Mouse (Mus musculus) testis, postnatal 14 days (tissue): Measurements from ENCODE around the gene Lpo.
"Not testable (repeated sequence)": the region's sequence is repeated elsewhere in the genome, so short reads cannot be mapped to it uniquely, and the experiment has no call there.

ENCODE experiments used
- DNase-seq: peaks from one replicate; pipeline ENCODE4 v3.0.0; 2021; ENCODE audit warnings: low spot score

Gene Lpo

DNA sequence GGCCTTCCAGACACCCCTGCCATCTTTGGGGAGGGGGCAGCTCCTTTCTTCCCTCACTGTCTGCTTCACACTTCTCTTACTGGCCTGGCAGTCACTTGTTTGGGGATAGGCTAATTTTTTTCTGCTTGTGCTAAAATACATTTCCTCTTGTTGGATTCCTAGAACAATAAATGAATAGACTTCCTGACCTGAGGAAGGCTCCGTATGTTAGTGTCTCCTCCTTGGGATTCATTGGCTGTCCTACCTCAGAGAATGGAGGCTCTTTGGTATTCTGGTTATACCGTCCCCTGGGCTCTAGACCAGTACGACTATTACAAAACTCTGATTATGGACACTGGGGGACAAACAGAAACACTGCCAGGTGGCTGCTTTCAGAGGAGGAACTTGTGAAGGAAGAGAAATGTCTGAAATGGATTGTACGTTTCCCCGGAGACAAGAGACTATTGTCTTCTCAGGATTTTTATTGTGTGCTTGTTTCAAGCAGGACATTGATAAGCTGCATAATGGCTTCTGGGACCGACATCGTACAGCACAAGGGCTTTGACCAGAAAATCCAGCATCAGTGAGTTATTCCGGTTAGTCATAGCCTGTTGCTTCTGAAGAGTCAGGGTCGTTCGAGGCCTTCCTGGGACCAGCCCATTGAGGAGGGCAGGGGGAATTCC lies at the start of gene Lpo:
Lpo (minus strand) TSS at position 51 of the 662 bp plus-strand sequence.
- no peak for DNase-seq

- DNase-seq, result no peak
These were observed 47.3 kb upstream of the Lpo start, which contains the start of gene Epx for GRCm38 (mm10) chr11:87875436-87875835. Gene Epx (minus strand): TSS chr11:87875536.

DNA sequence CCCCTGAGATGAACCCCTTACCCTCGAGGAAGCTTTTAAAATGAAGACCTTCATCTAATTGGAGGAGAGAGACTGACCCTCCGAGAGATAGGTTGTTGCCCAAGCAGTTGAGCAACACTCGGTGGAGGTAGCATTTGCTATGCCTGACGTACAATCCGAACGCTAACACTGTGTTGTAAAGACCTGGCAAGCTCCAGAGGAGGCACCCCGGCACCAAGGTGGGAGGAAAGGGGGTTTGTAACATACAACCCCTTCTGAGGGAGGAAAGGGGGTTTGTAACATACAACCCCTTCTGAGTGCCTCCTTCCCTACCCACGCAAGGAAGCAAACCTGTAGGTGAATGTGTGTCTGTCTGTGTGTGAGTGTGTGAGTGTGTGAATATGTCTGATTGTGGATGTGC lies 43.7 kb upstream of the Lpo start:
- DNase-seq, result no peak

DNA sequence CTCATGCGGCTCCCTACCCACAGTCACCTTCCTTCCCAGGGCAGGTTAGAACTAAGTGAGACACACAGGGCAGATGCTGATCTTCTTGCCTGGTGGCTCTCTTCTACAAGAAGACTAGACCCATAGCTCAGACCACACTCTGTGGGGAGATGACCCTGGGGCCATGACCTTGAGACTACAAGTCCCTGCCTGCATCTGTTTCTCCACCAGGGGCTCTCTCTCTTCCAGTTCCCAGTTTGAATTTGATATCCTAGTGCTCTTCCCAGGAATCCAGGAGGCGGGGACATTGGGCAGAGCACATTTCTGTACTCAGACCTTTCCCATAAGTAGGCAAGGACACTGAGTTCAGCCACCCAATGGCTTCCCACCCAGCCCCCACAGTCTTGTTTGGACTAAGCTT lies 42.0 kb upstream of the Lpo start:
- DNase-seq, result no peak

GRCm38 (mm10) chr11:87866891-87867290 lies 38.8 kb upstream of the Lpo start:
- DNase-seq, result not testable (repeated sequence)

DNA sequence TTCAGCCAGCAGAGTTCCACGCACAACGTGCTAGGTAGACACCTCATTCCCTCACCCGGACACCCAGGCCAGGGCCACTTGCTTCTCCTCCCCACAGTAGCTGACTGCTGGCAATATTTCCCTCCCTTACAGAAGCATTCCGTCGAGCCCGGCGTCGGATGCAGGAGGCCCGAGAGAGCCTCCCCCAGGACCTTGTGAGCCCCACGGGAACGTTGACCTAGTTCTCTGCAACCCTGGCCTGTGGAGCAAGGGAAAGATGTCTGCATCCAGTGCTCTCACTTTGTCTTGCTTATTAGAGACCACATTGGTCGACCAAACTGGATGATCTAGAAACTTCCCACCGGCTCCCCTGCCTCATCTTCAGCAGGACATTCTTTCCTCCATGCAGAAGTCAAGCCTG lies 34.7 kb upstream of the Lpo start:
- no peak for DNase-seq

- no peak for DNase-seq
These were observed 32.3 kb upstream of the Lpo start for GRCm38 (mm10) chr11:87860426-87860825.

- DNase-seq, result no peak
These were observed 31.2 kb upstream of the Lpo start for GRCm38 (mm10) chr11:87859273-87859672.

DNA sequence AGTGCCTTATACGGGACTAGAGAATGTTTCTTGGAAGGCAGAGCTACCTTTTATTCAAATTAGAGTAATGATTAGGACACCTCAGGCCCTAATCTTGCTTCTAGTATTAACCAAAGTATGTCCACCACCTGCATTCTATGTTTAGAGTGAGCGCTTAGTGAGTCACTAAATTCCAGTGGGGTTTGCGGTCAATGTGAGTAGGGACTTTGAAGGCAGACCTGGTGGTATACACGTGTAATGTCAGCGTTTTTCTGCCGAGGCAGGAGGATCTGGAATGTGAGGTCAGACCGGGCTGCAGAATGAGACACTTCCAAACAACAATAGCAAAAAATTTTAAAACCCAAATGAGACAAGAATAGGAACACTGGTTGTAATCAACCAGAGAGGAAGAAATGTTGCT lies 26.5 kb upstream of the Lpo start:
- no peak for DNase-seq

DNA sequence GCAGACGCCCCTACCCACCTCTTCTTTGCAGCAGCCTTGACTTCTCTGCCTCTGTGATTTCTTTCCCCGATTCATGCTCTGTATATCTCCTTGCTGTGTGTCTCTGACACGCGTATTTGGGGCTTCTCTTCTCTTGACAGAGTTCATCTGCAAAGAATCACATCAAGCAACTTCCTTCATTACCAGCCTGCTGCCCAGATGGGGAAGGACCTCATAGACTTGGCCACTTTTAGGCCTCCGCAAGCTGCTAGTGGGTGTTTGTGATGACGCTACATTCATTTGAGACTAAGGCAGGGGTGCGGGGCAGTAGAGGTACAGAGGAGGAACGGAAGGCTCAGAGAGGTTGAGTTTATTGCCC lies 25.5 kb upstream of the Lpo start:
- DNase-seq, result no peak

GRCm38 (mm10) chr11:87852690-87853596 lies 24.9 kb upstream of the Lpo start, which contains the start of gene Mks1:
Gene Mks1 (plus strand): TSS chr11:87853215.
- DNase-seq, result peak; percentile 91

DNA sequence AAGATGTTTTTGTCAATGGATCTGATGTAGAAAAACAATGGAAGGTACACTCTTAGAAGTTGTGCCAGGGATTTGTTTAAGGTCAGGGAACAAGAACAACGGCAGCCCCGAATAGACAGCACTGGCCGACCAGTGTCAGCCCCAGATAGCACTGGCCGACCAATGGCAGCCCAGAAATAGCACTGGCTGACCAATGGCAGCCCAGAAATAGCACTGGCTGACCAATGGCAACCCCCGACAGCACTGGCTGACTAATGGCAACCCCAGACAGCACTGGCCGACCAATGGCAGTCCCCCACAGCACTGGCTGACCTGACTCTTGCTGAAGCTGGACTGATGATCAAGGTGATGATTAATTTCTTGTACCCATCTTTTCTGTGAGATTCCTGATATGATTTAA lies 19.8 kb upstream of the Lpo start:
- DNase-seq, result peak; percentile 48

- no peak for DNase-seq
These were observed 19.0 kb upstream of the Lpo start for GRCm38 (mm10) chr11:87846968-87847600.

DNA sequence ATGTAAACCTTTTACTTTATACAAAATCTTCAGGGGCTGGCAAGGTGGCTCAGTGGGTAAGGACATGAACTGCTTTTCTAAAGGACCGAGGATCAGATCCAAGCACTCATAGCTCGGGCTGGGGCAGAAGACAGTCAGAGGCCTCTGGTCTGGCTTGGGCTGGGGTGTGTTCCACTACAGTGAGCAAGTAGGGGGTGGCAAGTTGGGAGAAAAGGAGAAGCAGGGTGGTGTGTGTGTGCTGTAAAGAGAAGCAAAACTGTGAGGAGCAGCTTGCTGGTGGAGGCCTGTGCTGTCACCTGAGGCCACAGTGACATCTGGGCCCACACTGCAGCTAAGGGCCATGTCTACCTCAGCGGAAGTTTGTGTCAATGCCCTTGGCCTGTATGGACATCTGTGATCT lies 13.3 kb upstream of the Lpo start:
- DNase-seq, result no peak

DNA sequence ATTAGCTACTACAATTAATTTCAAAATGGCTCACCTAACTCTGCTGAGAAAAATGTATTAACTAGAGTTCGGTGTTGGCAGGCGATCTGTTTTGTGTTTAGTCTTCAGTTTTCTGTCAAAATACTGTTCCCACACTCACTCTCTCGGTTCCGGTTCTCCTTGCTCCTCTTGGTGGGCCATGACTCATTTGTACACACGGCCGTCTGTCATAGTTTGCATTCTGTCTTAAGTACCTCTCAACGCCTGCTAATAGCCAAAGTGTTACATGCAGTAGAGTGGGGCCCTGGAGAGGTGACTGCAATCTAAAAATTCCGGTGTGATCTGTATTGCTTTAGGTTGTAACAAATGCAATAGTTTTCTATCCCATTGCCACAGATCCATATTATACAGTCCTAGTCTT lies 12.6 kb upstream of the Lpo start:
- no peak for DNase-seq

GRCm38 (mm10) chr11:87821502-87821901 lies 6.6 kb downstream of the Lpo start:
- DNase-seq, result no peak

- no peak for DNase-seq
These were observed 10.7 kb downstream of the Lpo start for GRCm38 (mm10) chr11:87817443-87817773.

GRCm38 (mm10) chr11:87816707-87817442 lies 11.2 kb downstream of the Lpo start:
- DNase-seq, result no peak

- no peak for DNase-seq
These were observed 13.3 kb downstream of the Lpo start for GRCm38 (mm10) chr11:87814831-87815230.

DNA sequence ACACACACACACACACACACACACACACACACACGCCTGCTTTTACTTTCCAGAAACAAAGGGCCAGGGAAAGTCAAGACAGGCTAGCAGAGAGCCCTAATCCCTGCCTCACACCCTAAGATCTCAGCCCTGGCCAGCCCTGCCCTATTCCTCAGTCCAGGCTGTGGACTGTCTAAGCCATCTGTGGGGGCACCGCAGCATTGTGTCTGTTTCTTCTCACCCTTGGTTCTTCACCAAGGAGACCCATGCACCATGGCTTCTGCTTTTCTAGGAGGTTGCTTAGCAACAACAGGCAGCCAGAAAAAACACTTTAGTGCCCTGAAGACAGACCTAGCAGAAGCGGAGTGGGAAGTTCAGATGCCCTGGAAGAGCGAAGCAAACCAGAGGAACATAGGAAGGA lies 16.7 kb downstream of the Lpo start:
- no peak for DNase-seq

GRCm38 (mm10) chr11:87808236-87808635 lies 19.9 kb downstream of the Lpo start:
- no peak for DNase-seq

DNA sequence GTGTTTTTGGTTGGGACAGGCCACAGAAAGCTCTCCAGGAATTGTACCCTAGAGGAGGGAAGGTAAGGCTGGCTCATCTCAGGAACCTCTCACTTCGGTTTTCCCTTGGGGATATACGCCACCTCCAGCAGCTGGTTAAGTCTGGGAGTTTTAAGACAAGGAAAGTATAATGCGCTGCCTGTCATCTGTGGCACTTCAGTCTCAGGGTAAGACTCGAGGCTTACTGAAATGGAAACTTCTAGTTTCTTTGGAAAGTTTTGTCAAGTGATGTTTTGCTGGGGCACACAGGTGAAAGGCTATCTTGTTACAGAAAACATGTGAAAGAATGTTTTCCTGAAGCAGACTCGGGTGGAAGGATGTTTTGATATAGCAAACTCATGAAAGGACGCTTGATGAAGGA lies 20.7 kb downstream of the Lpo start:
- DNase-seq, result no peak
